Mouse (Mus musculus) embryonic facial prominence, embryonic 14.5 days (tissue): ENCODE measurements around the gene Fndc3b. TPM values are rescaled to one million over a fixed set of nuclear protein-coding genes. Genes with fewer than 3 reads are reported as not detected.

ENCODE experiments used
- ATAC-seq: fragments of 200-750 bp; cut with Nextera tagmentation; 2 replicates; pipeline ENCODE4 v1.8.0; 2017; ENCODE audit warnings: low read depth, moderate number of reproducible peaks, moderate TSS enrichment
- DNase-seq: peaks from one replicate; pipeline ENCODE4 v3.0.0-alpha.2; 2015; ENCODE audit warnings: low spot score
- H3K27ac ChIP-seq: fragments of 300-500 bp; sonication (generic); replicated peaks from 2 replicates; pipeline ENCODE4 v1.5.1; 2014; ENCODE audit warnings: low read depth, mild to moderate bottlenecking, low read length, moderate library complexity
- H3K27me3 ChIP-seq: fragments of 300-500 bp; sonication (generic); replicated peaks from 2 replicates; pipeline ENCODE4 v1.6.1; 2014; ENCODE audit warnings: low read length; ENCODE audit not compliant: control insufficient read depth, insufficient read depth
- H3K36me3 ChIP-seq: fragments of 300-500 bp; sonication (generic); 2 replicates; pipeline ENCODE4 v1.6.1; 2014; ENCODE audit warnings: low read length, mixed read lengths; ENCODE audit not compliant: control insufficient read depth, insufficient read depth
- H3K4me1 ChIP-seq: fragments of 300-500 bp; sonication (generic); 2 replicates; pipeline ENCODE4 v1.6.1; 2014; ENCODE audit warnings: antibody characterized with exemption, low read length; ENCODE audit not compliant: control insufficient read depth, insufficient read depth
- H3K4me2 ChIP-seq: fragments of 300-500 bp; sonication (generic); 2 replicates; pipeline ENCODE4 v1.6.1; 2014; ENCODE audit warnings: low read depth, mild to moderate bottlenecking, low read length, moderate library complexity, mixed read lengths
- H3K4me3 ChIP-seq: fragments of 300-500 bp; sonication (generic); 2 replicates; pipeline ENCODE4 v1.5.1; 2014; ENCODE audit warnings: low read depth, mild to moderate bottlenecking, low read length
- H3K9ac ChIP-seq: fragments of 300-500 bp; sonication (generic); 2 replicates; pipeline ENCODE4 v1.6.1; 2014; ENCODE audit warnings: low read depth, mild to moderate bottlenecking, low read length, moderate library complexity, mixed read lengths
- H3K9me3 ChIP-seq: fragments of 300-500 bp; sonication (generic); 2 replicates; pipeline ENCODE4 v1.6.1; 2016; ENCODE audit warnings: low read length; ENCODE audit not compliant: control insufficient read depth
- WGBS: fragments of 180-500 bp; shearing (Covaris S2); extraction: QIAGEN DNeasy Blood & Tissue Kit; methylation state at CpG from one replicate; pipeline ENCODE4 v1.1.7; 2014; 5-methylcytosine and 5-hydroxymethylcytosine counted together
- polyA plus RNA-seq: library from polyadenylated mRNA; unstranded; fragments of >200 nt; fragmentation: Nextera tagmentation; extraction: Ambion mirVana; gene quantifications from 2 replicates; pipeline ENCODE4 v1.2.1, GENCODE M21; 2014

Fndc3b gene
- polyA plus RNA-seq, 1 experiment from 2014 or later, result 44.3 TPM

- WGBS, result 52% methylated on average over 7 of the region's 7 CpGs
- no peak overlapping the region for H3K4me2 ChIP-seq
- peak; percentile 44; the same call in 1 of the 2 replicates for ATAC-seq
- H3K36me3 ChIP-seq, result no peaks in the 10 kb centered on the region
- H3K27me3 ChIP-seq, result no peaks in the 10 kb centered on the region
- peaks cover 44% of the 10 kb centered on the region for H3K4me1 ChIP-seq
- no peak overlapping the region for H3K27ac ChIP-seq
- no peak overlapping the region for H3K4me3 ChIP-seq
- no peaks in the 10 kb centered on the region for H3K9me3 ChIP-seq
- peak; percentile 79 for DNase-seq
- H3K9ac ChIP-seq, result no peak overlapping the region
Observed at GRCm38 (mm10) chr3:27673660-27674059, 37.4 kb downstream of the Fndc3b start.

- DNase-seq (peak; percentile 61), ATAC-seq (no peak)
- no peaks in the 10 kb centered on the region for H3K36me3 ChIP-seq
- peak overlapping the region; percentile 46; the same call in 1 of the 2 replicates for H3K27ac ChIP-seq
- H3K4me2 ChIP-seq, result no peak overlapping the region
- no peak overlapping the region for H3K4me3 ChIP-seq
- no peaks in the 10 kb centered on the region for H3K9me3 ChIP-seq
- WGBS, result 22% methylated on average over 12 of the region's 12 CpGs
- H3K4me1 ChIP-seq, result peaks cover 33% of the 10 kb centered on the region
- no peaks in the 10 kb centered on the region for H3K27me3 ChIP-seq
- no peak overlapping the region for H3K9ac ChIP-seq
Observed at GRCm38 (mm10) chr3:27670416-27670815, 40.7 kb downstream of the Fndc3b start.

- Histone ChIP-seq H3K9me3 (no peaks in the 10 kb centered on the region), H3K27me3 (no peaks in the 10 kb centered on the region), H3K36me3 (no peaks in the 10 kb centered on the region), H3K9ac (no peak overlapping the region), H3K4me2 (no peak overlapping the region), H3K27ac (no peak overlapping the region), H3K4me3 (no peak overlapping the region), H3K4me1 (peaks cover 27% of the 10 kb centered on the region)
- no peak for ATAC-seq
- 81% methylated on average over 4 of the region's 4 CpGs for WGBS
- DNase-seq, result no peak
Observed at GRCm38 (mm10) chr3:27667280-27667679, 43.8 kb downstream of the Fndc3b start.

GRCm38 (mm10) chr3:27665338-27665737 is 45.8 kb downstream of the Fndc3b start:
- 18% methylated on average over 1 of the region's 1 CpGs for WGBS
- no peaks in the 10 kb centered on the region for H3K9me3 ChIP-seq
- no peak overlapping the region for H3K4me2 ChIP-seq
- H3K27me3 ChIP-seq, result no peaks in the 10 kb centered on the region
- ATAC-seq (no peak; the same call in 1 of the 2 replicates), DNase-seq (no peak)
- no peak overlapping the region for H3K4me3 ChIP-seq
- no peaks in the 10 kb centered on the region for H3K36me3 ChIP-seq
- no peak overlapping the region for H3K9ac ChIP-seq
- H3K27ac ChIP-seq, result no peak overlapping the region
- H3K4me1 ChIP-seq, result peaks cover 15% of the 10 kb centered on the region

- Histone ChIP-seq H3K4me1 (peaks cover 10% of the 10 kb centered on the region), H3K9ac (no peak overlapping the region), H3K9me3 (no peaks in the 10 kb centered on the region), H3K36me3 (no peaks in the 10 kb centered on the region), H3K27me3 (no peaks in the 10 kb centered on the region), H3K27ac (no peak overlapping the region), H3K4me2 (no peak overlapping the region), H3K4me3 (no peak overlapping the region)
- ATAC-seq, result no peak
- WGBS, result 75% methylated on average over 5 of the region's 5 CpGs
- no peak for DNase-seq
Observed at GRCm38 (mm10) chr3:27663221-27663620, 47.9 kb downstream of the Fndc3b start.

- no peaks in the 10 kb centered on the region for H3K36me3 ChIP-seq
- H3K4me3 ChIP-seq, result no peak overlapping the region
- no peak overlapping the region for H3K4me2 ChIP-seq
- no peak overlapping the region for H3K9ac ChIP-seq
- 87% methylated on average over 4 of the region's 4 CpGs for WGBS
- DNase-seq (no peak), ATAC-seq (no peak)
- H3K9me3 ChIP-seq, result no peaks in the 10 kb centered on the region
- H3K27me3 ChIP-seq, result no peaks in the 10 kb centered on the region
- peaks cover 49% of the 10 kb centered on the region for H3K4me1 ChIP-seq
- H3K27ac ChIP-seq, result no peak overlapping the region
Observed at GRCm38 (mm10) chr3:27658198-27658763, 52.8 kb downstream of the Fndc3b start.

- DNase-seq, result peak; percentile 50
- Histone ChIP-seq H3K36me3 (no peaks in the 10 kb centered on the region), H3K4me1 (peaks cover 43% of the 10 kb centered on the region), H3K9ac (no peak overlapping the region), H3K27me3 (no peaks in the 10 kb centered on the region), H3K9me3 (no peaks in the 10 kb centered on the region), H3K27ac (peak overlapping the region; percentile 45; the same call in 1 of the 2 replicates), H3K4me2 (no peak overlapping the region), H3K4me3 (no peak overlapping the region)
- WGBS, result 35% methylated on average over 7 of the region's 7 CpGs
- ATAC-seq, result peak; percentile 19; the same call in 1 of the 2 replicates
Observed at GRCm38 (mm10) chr3:27656764-27657390, 54.2 kb downstream of the Fndc3b start.

- ATAC-seq, result no peak
- H3K4me2 ChIP-seq, result no peak overlapping the region
- no peak overlapping the region for H3K4me3 ChIP-seq
- H3K27me3 ChIP-seq, result no peaks in the 10 kb centered on the region
- 52% methylated on average over 4 of the region's 4 CpGs for WGBS
- no peaks in the 10 kb centered on the region for H3K36me3 ChIP-seq
- H3K27ac ChIP-seq, result no peak overlapping the region; the same call in 1 of the 2 replicates
- no peaks in the 10 kb centered on the region for H3K9me3 ChIP-seq
- peaks cover 53% of the 10 kb centered on the region for H3K4me1 ChIP-seq
- no peak overlapping the region for H3K9ac ChIP-seq
- no peak for DNase-seq
Observed at GRCm38 (mm10) chr3:27655673-27656072, 55.4 kb downstream of the Fndc3b start.

- ATAC-seq (no peak), DNase-seq (no peak)
- H3K36me3 ChIP-seq, result no peaks in the 10 kb centered on the region; the same call in 1 of the 2 replicates
- H3K4me1 ChIP-seq, result peaks cover 53% of the 10 kb centered on the region
- no peaks in the 10 kb centered on the region for H3K27me3 ChIP-seq
- H3K4me2 ChIP-seq, result no peak overlapping the region
- no peak overlapping the region for H3K27ac ChIP-seq
- H3K9ac ChIP-seq, result no peak overlapping the region
- no peaks in the 10 kb centered on the region for H3K9me3 ChIP-seq
- H3K4me3 ChIP-seq, result no peak overlapping the region
- WGBS, result 79% methylated on average over 11 of the region's 11 CpGs
Observed at GRCm38 (mm10) chr3:27655042-27655441, 56.1 kb downstream of the Fndc3b start.
